Mouse (Mus musculus): ENCODE results near the gene Dtd2.

The Dtd2 gene

GRCm38 (mm10) chr12:52005877-52006632 is at the start of gene Dtd2:
Gene Dtd2, minus strand, starts transcription at chr12:52006501.
- peak; percentile 87 for DNase-seq (ENCODE audit: low spot score)

GRCm38 (mm10) chr12:52049324-52049723 is 43.0 kb upstream of the Dtd2 start:
- DNase-seq (ENCODE audit: low spot score), result no peak

GRCm38 (mm10) chr12:52046371-52046770 is 40.1 kb upstream of the Dtd2 start:
- DNase-seq (ENCODE audit: low spot score), result no peak

- no peak for DNase-seq (ENCODE audit: low spot score)
Measured at GRCm38 (mm10) chr12:52042818-52043336, 36.6 kb upstream of the Dtd2 start.

GRCm38 (mm10) chr12:52038352-52038751 is 32.1 kb upstream of the Dtd2 start:
- DNase-seq (ENCODE audit: low spot score), result no peak

GRCm38 (mm10) chr12:52034956-52035355 is 28.7 kb upstream of the Dtd2 start:
- DNase-seq (ENCODE audit: low spot score), result no peak

GRCm38 (mm10) chr12:52032276-52032675 is 26.0 kb upstream of the Dtd2 start:
- no peak for DNase-seq (ENCODE audit: low spot score)

GRCm38 (mm10) chr12:52027963-52028362 is 21.7 kb upstream of the Dtd2 start, which contains the start of gene Gpr33:
Gene Gpr33, minus strand, starts transcription at chr12:52028063.
- no peak for DNase-seq (ENCODE audit: low spot score)

- DNase-seq (ENCODE audit: low spot score), result no peak
Measured at GRCm38 (mm10) chr12:52014494-52015029, 8.3 kb upstream of the Dtd2 start.

- peak; percentile 9 for DNase-seq (ENCODE audit: low spot score)
Measured at GRCm38 (mm10) chr12:52014044-52014443, 7.7 kb upstream of the Dtd2 start.

- no peak for DNase-seq (ENCODE audit: low spot score)
Measured at GRCm38 (mm10) chr12:52013274-52013673, 7.0 kb upstream of the Dtd2 start.

GRCm38 (mm10) chr12:52012159-52012558 is 5.9 kb upstream of the Dtd2 start:
- no peak for DNase-seq (ENCODE audit: low spot score)

- DNase-seq (ENCODE audit: low spot score), result no peak
Measured at GRCm38 (mm10) chr12:52010630-52010961, 4.3 kb upstream of the Dtd2 start.

GRCm38 (mm10) chr12:52009928-52010629 is 3.8 kb upstream of the Dtd2 start:
- no peak for DNase-seq (ENCODE audit: low spot score)

GRCm38 (mm10) chr12:52006633-52006994 is 313 bp upstream of the Dtd2 start:
- DNase-seq (ENCODE audit: low spot score), result no peak

- no peak for DNase-seq (ENCODE audit: low spot score)
Measured at GRCm38 (mm10) chr12:52002746-52003145, 3.6 kb downstream of the Dtd2 start.

GRCm38 (mm10) chr12:52001544-52001943 is 4.8 kb downstream of the Dtd2 start:
- peak; percentile 36 for DNase-seq (ENCODE audit: low spot score)

GRCm38 (mm10) chr12:51998366-51998932 is 7.9 kb downstream of the Dtd2 start:
- no peak for DNase-seq (ENCODE audit: low spot score)

GRCm38 (mm10) chr12:51995738-51996536 is 10.4 kb downstream of the Dtd2 start:
- DNase-seq (ENCODE audit: low spot score), result no peak

- no peak for DNase-seq (ENCODE audit: low spot score)
Measured at GRCm38 (mm10) chr12:51990629-51991028, 15.7 kb downstream of the Dtd2 start.

- no peak for DNase-seq (ENCODE audit: low spot score)
Measured at GRCm38 (mm10) chr12:51988536-51988935, 17.8 kb downstream of the Dtd2 start.

GRCm38 (mm10) chr12:51985826-51986225 is 20.5 kb downstream of the Dtd2 start:
- no peak for DNase-seq (ENCODE audit: low spot score)
